Mouse (Mus musculus) midbrain, embryonic 15.5 days (tissue): ENCODE measurements at regions not wholly inside any gene's neighbourhood (a gene's known extent, or its start where the extent isn't known, plus 50 kb on each side); places are given as distances from the start of the nearest gene placed in this dataset.

ENCODE experiments used
- ATAC-seq: fragments of 200-750 bp; cut with Nextera tagmentation; replicated peaks from 2 replicates; pipeline ENCODE4 v1.8.0; 2017; ENCODE audit warnings: moderate TSS enrichment
- H3K27ac ChIP-seq: fragments of 300-500 bp; sonication (generic); 2 replicates; pipeline ENCODE4 v1.5.1; 2015; ENCODE audit warnings: mild to moderate bottlenecking, inconsistent platforms
- H3K27me3 ChIP-seq: fragments of 300-500 bp; sonication (generic); replicated peaks from 2 replicates; pipeline ENCODE4 v1.6.1; 2015; ENCODE audit warnings: inconsistent platforms
- H3K36me3 ChIP-seq: fragments of 300-500 bp; sonication (generic); replicated peaks from 2 replicates; pipeline ENCODE4 v1.6.1; 2015; ENCODE audit warnings: inconsistent platforms
- H3K4me1 ChIP-seq: fragments of 300-500 bp; sonication (generic); 2 replicates; pipeline ENCODE4 v1.6.1; 2015; ENCODE audit warnings: inconsistent platforms
- H3K4me2 ChIP-seq: fragments of 300-500 bp; sonication (generic); 2 replicates; pipeline ENCODE4 v1.6.1; 2015; ENCODE audit warnings: inconsistent platforms, mild to moderate bottlenecking, moderate library complexity
- H3K4me3 ChIP-seq: fragments of 300-500 bp; sonication (generic); 2 replicates; pipeline ENCODE4 v1.5.1; 2015; ENCODE audit warnings: mild to moderate bottlenecking, inconsistent platforms
- H3K9ac ChIP-seq: fragments of 300-500 bp; sonication (generic); 2 replicates; pipeline ENCODE4 v1.6.1; 2015; ENCODE audit warnings: mild to moderate bottlenecking, inconsistent platforms
- H3K9me3 ChIP-seq: fragments of 300-500 bp; sonication (generic); 2 replicates; pipeline ENCODE4 v1.6.1; 2016; ENCODE audit warnings: inconsistent platforms
- WGBS: fragments of 180-500 bp; shearing (Covaris S2); methylation state at CpG from one replicate; pipeline ENCODE4 v1.1.7; 2015; ENCODE audit warnings: mixed read lengths; 5-methylcytosine and 5-hydroxymethylcytosine counted together

DNA sequence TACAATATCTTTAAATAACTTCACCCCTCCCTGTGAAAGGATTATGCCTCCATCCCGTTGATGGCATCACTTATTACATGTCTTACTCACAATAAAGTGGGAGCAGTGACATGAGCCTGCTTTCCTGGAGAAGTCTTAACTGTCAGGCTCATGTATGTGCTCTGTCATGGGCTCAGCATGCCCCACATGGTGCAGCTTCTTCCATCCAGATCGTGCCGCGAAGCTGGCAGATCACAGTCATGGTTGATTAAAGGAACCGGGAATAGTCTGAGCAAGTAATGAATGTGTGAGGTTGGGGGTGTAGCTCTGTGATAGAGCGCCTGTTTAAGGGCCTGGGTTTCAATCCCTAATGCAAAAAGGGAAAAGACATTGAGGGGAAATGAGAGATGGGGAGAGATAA is 581.5 kb downstream of the Rps29 start:
- no peaks in the 10 kb centered on the region for H3K9me3 ChIP-seq
- no peak overlapping the region for H3K27ac ChIP-seq
- H3K9ac ChIP-seq, result no peak overlapping the region
- H3K4me1 ChIP-seq, result peaks cover 4% of the 10 kb centered on the region; the same call in 1 of the 2 replicates
- H3K4me2 ChIP-seq, result peak overlapping the region; percentile 3; the same call in 1 of the 2 replicates
- no peaks in the 10 kb centered on the region for H3K27me3 ChIP-seq
- WGBS, result 22% methylated on average over 6 of the region's 6 CpGs
- peak; percentile 84 for ATAC-seq
- no peak overlapping the region for H3K4me3 ChIP-seq
- H3K36me3 ChIP-seq, result no peaks in the 10 kb centered on the region

DNA sequence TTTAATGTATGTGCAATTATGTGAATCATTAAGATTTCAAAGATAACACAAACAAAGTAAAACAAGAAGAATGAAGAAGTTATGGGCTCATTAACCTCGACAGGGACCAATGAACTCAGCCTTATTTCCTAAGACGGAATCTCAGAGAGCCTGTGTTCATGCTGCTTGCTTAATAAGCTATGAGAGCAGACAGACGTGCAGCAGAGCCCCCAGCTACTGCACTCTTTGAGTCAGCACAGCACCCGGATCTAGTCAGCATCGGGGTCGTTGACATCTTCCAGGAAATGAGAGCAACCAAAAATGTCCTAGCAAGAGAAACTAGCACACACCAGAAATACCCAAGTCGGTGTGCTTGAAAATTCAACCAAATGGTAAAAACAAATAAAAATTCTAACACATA is 582.1 kb downstream of the Rps29 start:
- H3K4me3 ChIP-seq, result no peak overlapping the region
- no peaks in the 10 kb centered on the region for H3K27me3 ChIP-seq
- H3K9ac ChIP-seq, result no peak overlapping the region
- no peaks in the 10 kb centered on the region for H3K36me3 ChIP-seq
- WGBS, result 41% methylated on average over 7 of the region's 7 CpGs
- 0 out of 2 replicates have a peak overlapping the region, but pooled peaks have one; percentile 12 for H3K27ac ChIP-seq
- H3K4me1 ChIP-seq, result peaks cover 4% of the 10 kb centered on the region; the same call in 1 of the 2 replicates
- H3K4me2 ChIP-seq, result 0 out of 2 replicates have a peak overlapping the region, but pooled peaks have one; percentile 10
- no peaks in the 10 kb centered on the region for H3K9me3 ChIP-seq
- ATAC-seq, result no peak; the same call in 1 of the 2 replicates

DNA sequence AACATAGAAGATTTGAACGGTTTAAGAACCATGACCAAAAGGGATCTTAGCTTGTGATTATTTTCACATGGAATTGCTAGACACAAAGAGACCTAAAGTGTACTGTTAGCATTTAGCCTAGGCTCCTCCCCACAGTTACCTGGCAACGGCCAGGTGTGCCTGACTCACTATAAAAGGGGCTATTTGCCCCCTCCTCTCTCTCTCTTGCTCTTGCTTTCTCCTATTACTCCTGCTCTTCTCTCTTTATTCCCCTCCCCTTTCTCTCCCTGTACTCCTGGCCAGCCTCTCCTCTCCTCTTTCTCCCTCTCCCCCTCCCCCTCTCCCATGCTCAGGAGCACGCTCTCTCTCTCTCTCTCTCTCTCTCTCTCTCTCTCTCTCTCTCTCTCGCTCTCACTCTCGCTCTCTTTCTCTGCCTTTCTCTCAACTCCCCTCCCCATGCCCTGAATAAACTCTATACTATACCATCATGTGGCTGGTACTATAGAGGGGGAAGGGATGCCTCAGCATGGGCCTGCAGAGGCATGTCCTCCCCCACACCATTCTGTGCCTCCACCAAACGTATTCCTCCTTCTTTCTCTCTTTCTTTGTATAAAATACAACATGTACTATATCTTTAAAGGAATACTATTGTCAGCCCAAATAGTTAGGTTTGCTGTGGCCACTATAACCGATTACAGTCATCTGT is 603.9 kb downstream of the Rps29 start:
- H3K4me2 ChIP-seq, result no peak overlapping the region
- H3K4me1 ChIP-seq, result no peaks in the 10 kb centered on the region
- ATAC-seq, result peak; percentile 71; the same call in 1 of the 2 replicates
- 46% methylated on average over 7 of the region's 7 CpGs for WGBS
- H3K9me3 ChIP-seq, result no peaks in the 10 kb centered on the region
- no peak overlapping the region for H3K4me3 ChIP-seq
- no peak overlapping the region for H3K27ac ChIP-seq
- H3K27me3 ChIP-seq, result no peaks in the 10 kb centered on the region
- no peaks in the 10 kb centered on the region for H3K36me3 ChIP-seq
- H3K9ac ChIP-seq, result no peak overlapping the region

DNA sequence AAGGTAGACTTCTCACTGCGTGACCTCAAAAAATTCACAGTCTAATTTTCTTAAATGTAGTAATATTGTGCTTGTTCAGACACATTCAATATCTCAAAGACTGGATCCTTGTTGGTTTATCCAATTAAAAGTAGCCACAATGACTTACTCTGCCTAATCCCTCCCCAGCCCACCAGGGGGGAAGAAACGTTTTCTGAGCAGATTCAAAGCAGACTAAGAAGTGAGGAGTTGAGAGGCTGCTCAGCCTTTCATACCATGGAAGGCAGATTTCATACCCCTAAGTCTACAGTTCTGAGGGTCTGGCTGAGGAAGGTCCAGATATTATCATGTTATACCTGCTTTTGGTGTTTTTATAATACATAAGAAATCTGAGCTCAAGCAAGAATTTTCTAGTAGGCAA is 604.7 kb downstream of the Rps29 start:
- no peaks in the 10 kb centered on the region for H3K4me1 ChIP-seq
- 33% methylated on average over 2 of the region's 2 CpGs for WGBS
- no peaks in the 10 kb centered on the region for H3K9me3 ChIP-seq
- H3K27me3 ChIP-seq, result no peaks in the 10 kb centered on the region
- H3K4me2 ChIP-seq, result no peak overlapping the region
- no peak; the same call in 1 of the 2 replicates for ATAC-seq
- H3K4me3 ChIP-seq, result no peak overlapping the region
- H3K36me3 ChIP-seq, result no peaks in the 10 kb centered on the region
- H3K9ac ChIP-seq, result no peak overlapping the region
- no peak overlapping the region for H3K27ac ChIP-seq

DNA sequence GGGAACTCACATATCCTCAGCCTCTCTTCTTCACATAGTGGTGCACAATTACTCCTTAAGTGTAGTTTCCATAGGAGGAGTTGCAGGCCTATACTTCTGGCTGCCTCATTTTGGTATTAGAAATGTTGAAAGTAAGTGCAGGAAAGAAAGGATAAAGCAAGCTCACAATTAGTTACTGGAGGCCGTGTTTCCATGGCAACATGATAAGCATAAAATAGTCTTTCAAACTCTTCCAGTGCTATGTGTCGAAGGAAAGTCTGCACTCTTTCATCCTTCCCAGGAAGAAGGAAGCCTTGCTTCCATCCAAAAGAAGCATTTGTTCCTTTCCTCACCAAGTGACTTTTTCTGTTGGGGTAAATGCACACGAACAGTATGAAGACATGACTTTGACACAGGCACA is 617.2 kb downstream of the Rps29 start:
- H3K4me1 ChIP-seq, result peaks cover 6% of the 10 kb centered on the region; the same call in 1 of the 2 replicates
- H3K4me3 ChIP-seq, result no peak overlapping the region
- no peak overlapping the region for H3K9ac ChIP-seq
- 17% methylated on average over 3 of the region's 3 CpGs for WGBS
- no peak overlapping the region for H3K4me2 ChIP-seq
- H3K27ac ChIP-seq, result no peak overlapping the region
- H3K36me3 ChIP-seq, result no peaks in the 10 kb centered on the region
- H3K9me3 ChIP-seq, result no peaks in the 10 kb centered on the region
- no peaks in the 10 kb centered on the region for H3K27me3 ChIP-seq
- peak; percentile 63; the same call in 1 of the 2 replicates for ATAC-seq

GRCm38 (mm10) chr12:68500794-68501193 is 658.2 kb downstream of the Rps29 start:
- H3K4me3 ChIP-seq, result no peak overlapping the region
- 82% methylated on average over 4 of the region's 4 CpGs for WGBS
- H3K27me3 ChIP-seq, result no peaks in the 10 kb centered on the region

GRCm38 (mm10) chr12:68463032-68463431 is 696.0 kb downstream of the Rps29 start:
- Histone ChIP-seq H3K27ac (peak overlapping the region; percentile 56; the same call in 1 of the 2 replicates), H3K36me3 (no peaks in the 10 kb centered on the region), H3K4me1 (0 out of 2 replicates have a peak, but pooled peaks cover 4% of the 10 kb centered on the region), H3K4me2 (no peak overlapping the region), H3K9ac (no peak overlapping the region), H3K4me3 (no peak overlapping the region), H3K9me3 (no peaks in the 10 kb centered on the region), H3K27me3 (no peaks in the 10 kb centered on the region)
- WGBS, result 42% methylated on average over 4 of the region's 4 CpGs
- peak; percentile 88 for ATAC-seq

More at GRCm38 (mm10) chr12:68500794-68501193, 658.2 kb downstream of the Rps29 start:
- H3K9ac ChIP-seq, result no peak overlapping the region
- H3K27ac ChIP-seq, result no peak overlapping the region
- H3K9me3 ChIP-seq, result no peaks in the 10 kb centered on the region
- ATAC-seq, result no peak
- H3K4me2 ChIP-seq, result no peak overlapping the region
- H3K4me1 ChIP-seq, result no peaks in the 10 kb centered on the region
- no peaks in the 10 kb centered on the region for H3K36me3 ChIP-seq

DNA sequence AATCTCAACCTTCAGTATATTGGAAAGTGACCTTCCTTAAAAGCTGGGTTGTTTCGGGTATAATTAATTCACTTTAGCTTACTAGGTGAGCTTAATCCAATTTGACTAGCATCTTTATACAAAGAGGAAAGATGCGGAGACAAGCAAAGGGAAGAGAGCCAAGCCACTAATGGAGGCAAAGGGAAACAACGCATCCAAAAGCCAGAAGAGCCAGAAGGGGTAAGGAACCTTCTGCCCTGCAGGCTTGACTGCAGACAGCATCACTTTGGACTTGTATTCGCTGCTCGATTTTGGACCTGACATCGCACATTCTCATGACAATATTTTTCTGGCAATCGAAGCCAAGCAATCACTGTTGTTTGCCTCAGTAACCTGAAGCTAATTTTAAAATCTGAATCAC is 700.8 kb downstream of the Rps29 start:
- Histone ChIP-seq H3K4me3 (no peak overlapping the region), H3K27ac (no peak overlapping the region), H3K27me3 (no peaks in the 10 kb centered on the region), H3K9me3 (no peaks in the 10 kb centered on the region), H3K36me3 (no peaks in the 10 kb centered on the region), H3K4me2 (no peak overlapping the region), H3K9ac (no peak overlapping the region), H3K4me1 (0 out of 2 replicates have a peak, but pooled peaks cover 3% of the 10 kb centered on the region)
- ATAC-seq, result no peak
- WGBS, result 79% methylated on average over 7 of the region's 7 CpGs

DNA sequence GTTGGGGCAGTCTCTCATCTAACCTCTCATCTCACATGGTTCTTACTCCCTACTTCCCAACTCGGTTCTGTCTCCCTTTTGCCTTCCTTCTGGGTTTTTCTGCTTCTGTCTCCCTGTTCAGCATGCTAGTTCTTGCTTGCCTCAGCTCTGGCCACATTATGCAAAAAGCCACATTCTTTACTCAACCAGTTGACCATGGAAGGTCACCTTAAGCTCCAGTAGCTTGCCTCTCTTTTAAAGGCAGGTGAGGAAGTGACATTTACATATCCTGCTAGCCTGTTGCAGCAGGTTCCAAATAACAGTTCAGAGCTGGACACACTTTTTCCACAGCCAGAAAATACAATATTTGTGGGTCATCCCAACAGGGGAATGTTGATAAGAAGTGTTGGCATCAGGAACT is 732.4 kb downstream of the Rps29 start:
- no peaks in the 10 kb centered on the region for H3K36me3 ChIP-seq
- H3K27ac ChIP-seq, result no peak overlapping the region
- no peak overlapping the region for H3K4me2 ChIP-seq
- no peaks in the 10 kb centered on the region for H3K4me1 ChIP-seq
- 74% methylated on average over 1 of the region's 1 CpGs for WGBS
- no peaks in the 10 kb centered on the region for H3K9me3 ChIP-seq
- H3K27me3 ChIP-seq, result no peaks in the 10 kb centered on the region
- no peak for ATAC-seq
- H3K9ac ChIP-seq, result no peak overlapping the region
- H3K4me3 ChIP-seq, result no peak overlapping the region

- no peak for ATAC-seq
- H3K9me3 ChIP-seq, result no peaks in the 10 kb centered on the region
Observed at GRCm38 (mm10) chr12:68425006-68425405, 734.0 kb downstream of the Rps29 start.

More at GRCm38 (mm10) chr12:68425006-68425405, 734.0 kb downstream of the Rps29 start:
- H3K4me2 ChIP-seq, result no peak overlapping the region
- H3K4me1 ChIP-seq, result no peaks in the 10 kb centered on the region
- H3K4me3 ChIP-seq, result no peak overlapping the region
- H3K27ac ChIP-seq, result no peak overlapping the region
- no peak overlapping the region for H3K9ac ChIP-seq
- no peaks in the 10 kb centered on the region for H3K27me3 ChIP-seq
- H3K36me3 ChIP-seq, result no peaks in the 10 kb centered on the region
